Mouse (Mus musculus): ENCODE measurements around the gene Gpr12. TPM values are rescaled to one million over a fixed set of nuclear protein-coding genes. Genes with fewer than 3 reads are reported as not detected.

Gpr12 gene
- total and polyA plus RNA-seq, 2 experiments from 2014 or later = not detected

- no peaks in the 10 kb centered on the region for H3K27me3 ChIP-seq (ENCODE audit: control insufficient read depth, insufficient read depth, low read length)
- no peak for TF ChIP-seq CTCF (IDR thresholded peaks at IDR 0.05; ENCODE audit: low read depth)
- no peak for TF ChIP-seq EP300 (IDR thresholded peaks at IDR 0.05; ENCODE audit: low read depth)
- no peak for DNase-seq (ENCODE audit: low spot score)
- no peaks in the 10 kb centered on the region for H3K36me3 ChIP-seq (replicated peaks; ENCODE audit: control insufficient read depth, insufficient read depth, low read length)
- H3K9ac ChIP-seq (replicated peaks; ENCODE audit: low read depth, low read length) = no peak overlapping the region
- H3K4me3 ChIP-seq (ENCODE audit: low read depth, low read length) = no peak overlapping the region
- no peak overlapping the region for H3K27ac ChIP-seq (ENCODE audit: low read depth)
- H3K9me3 ChIP-seq (replicated peaks; ENCODE audit: control insufficient read depth, low read length) = no peaks in the 10 kb centered on the region
- 49% methylated on average over 5 of the region's 5 CpGs for WGBS
- H3K4me2 ChIP-seq (ENCODE audit: low read depth, low read length) = no peak overlapping the region
- no peaks in the 10 kb centered on the region for H3K4me1 ChIP-seq (ENCODE audit: control insufficient read depth, insufficient read depth)
- ATAC-seq (ENCODE audit: insufficient read depth, low read depth) = no peak
Measured at GRCm38 (mm10) chr5:146627901-146628300, 42.9 kb upstream of the Gpr12 start.

DNA sequence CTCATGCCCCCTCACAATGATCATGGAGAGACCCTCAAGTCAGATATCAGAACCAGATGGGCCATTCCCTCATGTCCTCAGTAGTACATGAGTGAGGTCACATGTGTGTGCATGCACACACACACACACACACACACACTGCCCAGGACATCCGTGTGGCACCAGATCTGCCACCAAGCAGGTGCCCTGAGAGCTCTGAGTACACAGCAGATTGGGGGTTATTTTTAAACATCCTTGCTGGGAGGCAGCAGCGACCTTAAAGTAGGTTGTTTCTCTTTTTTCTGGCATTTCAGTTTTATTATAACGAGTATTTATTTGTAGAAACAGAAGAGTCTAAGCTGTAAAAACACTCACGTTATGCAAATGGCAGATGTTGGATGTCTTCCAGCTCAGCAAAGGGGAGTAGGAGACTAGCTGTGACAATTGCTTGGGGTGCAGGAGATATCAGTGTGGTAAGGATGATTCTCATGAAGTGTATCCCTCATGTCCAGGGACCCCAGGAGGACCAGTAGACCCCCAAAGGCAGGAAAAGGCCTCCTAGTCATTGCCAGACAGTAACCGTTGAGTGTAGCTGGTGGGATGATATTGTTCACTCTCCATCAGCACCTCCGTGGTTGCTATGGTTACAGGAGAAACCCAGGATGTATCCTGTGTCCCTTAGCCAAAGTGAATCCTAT, 40.7 kb upstream of the Gpr12 start:
- Histone ChIP-seq H3K4me1 (ENCODE audit: control insufficient read depth, insufficient read depth) (no peaks in the 10 kb centered on the region), H3K4me2 (ENCODE audit: low read depth, low read length) (no peak overlapping the region), H3K36me3 (replicated peaks; ENCODE audit: control insufficient read depth, insufficient read depth, low read length) (no peaks in the 10 kb centered on the region), H3K9ac (replicated peaks; ENCODE audit: low read depth, low read length) (no peak overlapping the region), H3K27ac (ENCODE audit: low read depth) (no peak overlapping the region), H3K27me3 (ENCODE audit: control insufficient read depth, insufficient read depth, low read length) (no peaks in the 10 kb centered on the region), H3K9me3 (replicated peaks; ENCODE audit: control insufficient read depth, low read length) (no peaks in the 10 kb centered on the region), H3K4me3 (ENCODE audit: low read depth, low read length) (no peak overlapping the region)
- TF ChIP-seq CTCF (IDR thresholded peaks at IDR 0.05; ENCODE audit: low read depth) = no peak
- no peak for TF ChIP-seq EP300 (IDR thresholded peaks at IDR 0.05; ENCODE audit: low read depth)
- 53% methylated on average over 6 of the region's 6 CpGs for WGBS
- ATAC-seq (ENCODE audit: insufficient read depth, low read depth) = no peak
- DNase-seq (ENCODE audit: low spot score) = no peak

- DNase-seq (ENCODE audit: low spot score) (no peak), ATAC-seq (ENCODE audit: insufficient read depth, low read depth) (no peak)
- 68% methylated on average over 7 of the region's 7 CpGs for WGBS
- no peaks in the 10 kb centered on the region for H3K4me1 ChIP-seq (ENCODE audit: control insufficient read depth, insufficient read depth)
- no peak overlapping the region for H3K4me2 ChIP-seq (ENCODE audit: low read depth, low read length)
- no peaks in the 10 kb centered on the region for H3K9me3 ChIP-seq (replicated peaks; ENCODE audit: control insufficient read depth, low read length)
- H3K9ac ChIP-seq (replicated peaks; ENCODE audit: low read depth, low read length) = no peak overlapping the region
- no peak overlapping the region for H3K27ac ChIP-seq (ENCODE audit: low read depth)
- no peak overlapping the region for H3K4me3 ChIP-seq (ENCODE audit: low read depth, low read length)
- no peak for TF ChIP-seq EP300 (IDR thresholded peaks at IDR 0.05; ENCODE audit: low read depth)
- no peak for TF ChIP-seq CTCF (IDR thresholded peaks at IDR 0.05; ENCODE audit: low read depth)
- no peaks in the 10 kb centered on the region for H3K36me3 ChIP-seq (replicated peaks; ENCODE audit: control insufficient read depth, insufficient read depth, low read length)
- no peaks in the 10 kb centered on the region for H3K27me3 ChIP-seq (ENCODE audit: control insufficient read depth, insufficient read depth, low read length)
Measured at GRCm38 (mm10) chr5:146611830-146612229, 26.8 kb upstream of the Gpr12 start.

GRCm38 (mm10) chr5:146611009-146611408, 26.0 kb upstream of the Gpr12 start:
- H3K27ac ChIP-seq (ENCODE audit: low read depth) = no peak overlapping the region
- no peak for ATAC-seq (ENCODE audit: insufficient read depth, low read depth)
- H3K9me3 ChIP-seq (replicated peaks; ENCODE audit: control insufficient read depth, low read length) = no peaks in the 10 kb centered on the region
- TF ChIP-seq EP300 (IDR thresholded peaks at IDR 0.05; ENCODE audit: low read depth) (no peak), CTCF (IDR thresholded peaks at IDR 0.05; ENCODE audit: low read depth) (no peak)
- H3K36me3 ChIP-seq (replicated peaks; ENCODE audit: control insufficient read depth, insufficient read depth, low read length) = no peaks in the 10 kb centered on the region
- no peaks in the 10 kb centered on the region for H3K27me3 ChIP-seq (ENCODE audit: control insufficient read depth, insufficient read depth, low read length)
- 24% methylated on average over 8 of the region's 8 CpGs for WGBS
- no peak overlapping the region for H3K4me2 ChIP-seq (ENCODE audit: low read depth, low read length)
- DNase-seq (ENCODE audit: low spot score) = no peak
- H3K4me1 ChIP-seq (ENCODE audit: control insufficient read depth, insufficient read depth) = no peaks in the 10 kb centered on the region
- H3K4me3 ChIP-seq (ENCODE audit: low read depth, low read length) = no peak overlapping the region
- no peak overlapping the region for H3K9ac ChIP-seq (replicated peaks; ENCODE audit: low read depth, low read length)

DNA sequence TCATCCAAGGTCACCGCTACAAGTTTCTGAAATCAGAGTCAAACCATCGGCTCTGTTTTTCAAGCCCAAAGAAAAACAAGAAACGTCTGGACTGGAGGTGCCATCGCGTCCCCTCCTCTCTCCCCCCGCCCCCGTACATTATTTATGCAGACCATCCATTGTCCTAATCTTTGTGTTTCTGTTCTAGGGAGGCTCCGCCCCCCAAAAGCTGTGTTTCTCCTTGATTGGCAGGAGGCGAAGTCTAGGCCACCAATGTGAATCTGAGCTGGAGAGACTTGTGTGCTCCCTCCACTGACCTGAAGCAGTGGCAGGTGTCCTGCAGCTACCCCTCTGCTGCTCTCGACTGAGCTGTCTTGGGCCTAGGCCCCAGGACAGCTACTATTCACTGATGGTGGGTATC, 24.6 kb upstream of the Gpr12 start:
- no peak overlapping the region for H3K9ac ChIP-seq (replicated peaks; ENCODE audit: low read depth, low read length)
- TF ChIP-seq CTCF (IDR thresholded peaks at IDR 0.05; ENCODE audit: low read depth) (no peak), EP300 (IDR thresholded peaks at IDR 0.05; ENCODE audit: low read depth) (no peak)
- 66% methylated on average over 10 of the region's 10 CpGs for WGBS
- no peak overlapping the region for H3K27ac ChIP-seq (ENCODE audit: low read depth)
- no peaks in the 10 kb centered on the region for H3K4me1 ChIP-seq (ENCODE audit: control insufficient read depth, insufficient read depth)
- H3K4me2 ChIP-seq (ENCODE audit: low read depth, low read length) = no peak overlapping the region
- H3K27me3 ChIP-seq (ENCODE audit: control insufficient read depth, insufficient read depth, low read length) = no peaks in the 10 kb centered on the region
- H3K4me3 ChIP-seq (ENCODE audit: low read depth, low read length) = no peak overlapping the region
- ATAC-seq (ENCODE audit: insufficient read depth, low read depth) (no peak; the same call in 1 of the 2 replicates), DNase-seq (ENCODE audit: low spot score) (no peak)
- no peaks in the 10 kb centered on the region for H3K9me3 ChIP-seq (replicated peaks; ENCODE audit: control insufficient read depth, low read length)
- H3K36me3 ChIP-seq (replicated peaks; ENCODE audit: control insufficient read depth, insufficient read depth, low read length) = no peaks in the 10 kb centered on the region

DNA sequence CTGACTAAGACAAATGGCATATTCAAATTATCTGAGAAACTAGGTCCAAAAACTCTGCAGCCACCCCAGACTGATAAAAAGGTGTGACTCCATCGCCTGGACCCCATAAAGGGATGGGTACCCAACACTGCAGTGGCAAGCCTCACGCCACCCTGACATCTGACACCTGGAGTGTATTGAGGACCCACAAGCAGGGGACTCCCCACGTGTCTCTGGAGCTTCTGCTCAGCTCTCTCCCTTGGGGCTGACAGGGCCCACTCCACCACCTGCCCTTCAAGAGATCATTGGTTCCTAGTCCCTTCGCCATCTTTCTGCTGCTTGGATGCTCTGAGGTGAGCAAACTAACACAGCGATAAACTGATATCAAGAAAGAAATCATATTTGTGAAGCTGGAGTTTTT, 22.8 kb upstream of the Gpr12 start:
- Histone ChIP-seq H3K27ac (ENCODE audit: low read depth) (no peak overlapping the region), H3K36me3 (replicated peaks; ENCODE audit: control insufficient read depth, insufficient read depth, low read length) (no peaks in the 10 kb centered on the region), H3K4me3 (ENCODE audit: low read depth, low read length) (no peak overlapping the region), H3K9me3 (replicated peaks; ENCODE audit: control insufficient read depth, low read length) (no peaks in the 10 kb centered on the region), H3K4me1 (ENCODE audit: control insufficient read depth, insufficient read depth) (no peaks in the 10 kb centered on the region), H3K27me3 (ENCODE audit: control insufficient read depth, insufficient read depth, low read length) (no peaks in the 10 kb centered on the region), H3K9ac (replicated peaks; ENCODE audit: low read depth, low read length) (no peak overlapping the region), H3K4me2 (ENCODE audit: low read depth, low read length) (no peak overlapping the region)
- whole genome bisulfite sequencing = 69% methylated on average over 5 of the region's 5 CpGs
- ATAC-seq (ENCODE audit: insufficient read depth, low read depth) = no peak
- TF ChIP-seq CTCF (IDR thresholded peaks at IDR 0.05; ENCODE audit: low read depth) = no peak
- TF ChIP-seq EP300 (IDR thresholded peaks at IDR 0.05; ENCODE audit: low read depth) = no peak
- no peak for DNase-seq (ENCODE audit: low spot score)

All from heart, postnatal 0 days (tissue).